ENCODE assay signal across 15 mouse cellular contexts in the genomic region with DNA sequence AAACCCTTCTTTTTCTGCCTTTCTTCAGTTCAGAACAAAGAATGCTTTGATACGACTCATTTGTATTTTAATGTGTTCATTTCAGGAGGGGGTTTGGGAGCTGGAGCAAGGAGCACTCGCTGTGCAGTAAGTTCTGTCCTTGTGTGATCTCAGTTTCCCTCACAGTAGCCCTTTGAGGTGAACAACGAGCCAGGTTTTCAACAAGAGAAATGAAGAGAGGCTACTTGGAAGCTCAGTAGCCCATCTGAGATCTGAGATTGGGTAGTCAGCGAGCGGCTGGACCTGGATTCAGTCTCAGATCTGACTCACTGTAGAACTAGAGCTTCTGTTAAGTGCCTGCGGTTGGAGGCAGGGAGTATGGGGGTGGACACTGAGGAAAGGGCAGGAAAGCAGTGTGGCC. TPM values are rescaled to one million over a fixed set of nuclear protein-coding genes. Genes with fewer than 3 reads are reported as not detected.
DNase-seq lines count a peak whose midpoint lies in the region; ATAC-seq and TF ChIP-seq lines count a peak whose summit lies in the region.
"Had no signal": no experiment of that assay in that cellular context is flagged by ENCODE, and none has a peak within 500 bp of the region (broad histone marks: within the 10 kb centered on the region; RNA-seq: fewer than 3 reads in every experiment).

No protein-coding gene starts in this region.

- H3K9me3 ChIP-seq in midbrain, embryonic 10.5 days (replicated peaks): no peaks in the 10 kb centered on the region
- H3K9me3 ChIP-seq in midbrain, embryonic 16.5 days (replicated peaks; ENCODE audit: control insufficient read depth, low read length, poor library complexity, severe bottlenecking): no peaks in the 10 kb centered on the region
- H3K9me3 ChIP-seq in forebrain, embryonic 13.5 days (replicated peaks): no peaks in the 10 kb centered on the region
- H3K9me3 ChIP-seq in stomach, embryonic 15.5 days: no peaks in the 10 kb centered on the region
- H3K9me3 ChIP-seq: G1E; lung, embryonic 15.5 days had no signal

- TF ChIP-seq POLR2A in cerebellum, adult 2 months (IDR thresholded peaks at IDR 0.05; ENCODE audit: borderline replicate concordance, insufficient read depth, low read length): no peak

- 59% methylated on average over 6 of the region's 6 CpGs for WGBS in cerebellum, adult 2 months
- WGBS in midbrain, embryonic 10.5 days: 84% methylated on average over 6 of the region's 6 CpGs
- WGBS in midbrain, embryonic 16.5 days: 45% methylated on average over 6 of the region's 6 CpGs
- WGBS in forebrain, embryonic 13.5 days: 38% methylated on average over 6 of the region's 6 CpGs
- 79% methylated on average over 6 of the region's 6 CpGs for WGBS in stomach, embryonic 15.5 days

- H3K27me3 ChIP-seq in cerebellum, adult 2 months (ENCODE audit: control insufficient read depth, insufficient read depth, low read length): no peaks in the 10 kb centered on the region
- H3K27me3 ChIP-seq in midbrain, embryonic 10.5 days (ENCODE audit: low read depth, poor library complexity, severe bottlenecking): no peaks in the 10 kb centered on the region
- no peaks in the 10 kb centered on the region for H3K27me3 ChIP-seq in midbrain, embryonic 16.5 days (ENCODE audit: control insufficient read depth, insufficient read depth, low read depth, low read length)
- H3K27me3 ChIP-seq in forebrain, embryonic 13.5 days: no peaks in the 10 kb centered on the region
- no peaks in the 10 kb centered on the region for H3K27me3 ChIP-seq in stomach, embryonic 15.5 days (replicated peaks)
- H3K27me3 ChIP-seq: lung, embryonic 15.5 days had no signal

- H3K36me3 ChIP-seq in midbrain, embryonic 10.5 days: no peaks in the 10 kb centered on the region
- H3K36me3 ChIP-seq in midbrain, embryonic 16.5 days (ENCODE audit: control insufficient read depth, insufficient read depth, low read length): no peaks in the 10 kb centered on the region
- no peaks in the 10 kb centered on the region for H3K36me3 ChIP-seq in forebrain, embryonic 13.5 days (ENCODE audit: poor library complexity, severe bottlenecking)
- H3K36me3 ChIP-seq in stomach, embryonic 15.5 days: no peaks in the 10 kb centered on the region
- H3K36me3 ChIP-seq: lung, embryonic 15.5 days had no signal

- peaks cover 18% of the 10 kb centered on the region for H3K4me1 ChIP-seq in cerebellum, adult 2 months (ENCODE audit: control insufficient read depth, insufficient read depth, low read length)
- H3K4me1 ChIP-seq in midbrain, embryonic 10.5 days: peaks cover 26% of the 10 kb centered on the region
- peaks cover 18% of the 10 kb centered on the region for H3K4me1 ChIP-seq in midbrain, embryonic 16.5 days (ENCODE audit: control insufficient read depth, insufficient read depth, low read length)
- H3K4me1 ChIP-seq in forebrain, embryonic 13.5 days: peaks cover 37% of the 10 kb centered on the region
- H3K4me1 ChIP-seq in stomach, embryonic 15.5 days: peaks cover 29% of the 10 kb centered on the region

- no peak overlapping the region for H3K4me2 ChIP-seq in midbrain, embryonic 16.5 days (ENCODE audit: low read length)
- no peak overlapping the region for H3K4me2 ChIP-seq in forebrain, embryonic 13.5 days
- no peak overlapping the region for H3K4me2 ChIP-seq in stomach, embryonic 15.5 days
- H3K4me2 ChIP-seq: lung, embryonic 15.5 days had no signal

- no peak overlapping the region for H3K9ac ChIP-seq in midbrain, embryonic 16.5 days (ENCODE audit: low read depth, low read length)
- 0 out of 2 replicates have a peak overlapping the region, but pooled peaks have one; percentile 38 for H3K9ac ChIP-seq in forebrain, embryonic 13.5 days
- H3K9ac ChIP-seq in stomach, embryonic 15.5 days: no peak overlapping the region
- H3K9ac ChIP-seq: lung, embryonic 15.5 days had no signal

- TF ChIP-seq CTCF in cerebellum, adult 2 months (IDR thresholded peaks at IDR 0.05; ENCODE audit: borderline replicate concordance, insufficient read depth, low read depth, low read length): no peak

- peak overlapping the region; percentile 23; the same call in 1 of the 2 replicates for H3K27ac ChIP-seq in cerebellum, adult 2 months (ENCODE audit: insufficient read depth, low read length)
- peak overlapping the region; percentile 10; the same call in 1 of the 2 replicates for H3K27ac ChIP-seq in midbrain, embryonic 10.5 days (replicated peaks)
- H3K27ac ChIP-seq in midbrain, embryonic 16.5 days (ENCODE audit: low read length): no peak overlapping the region
- H3K27ac ChIP-seq in forebrain, embryonic 13.5 days: 0 out of 2 replicates have a peak overlapping the region, but pooled peaks have one; percentile 32
- 0 out of 2 replicates have a peak overlapping the region, but pooled peaks have one; percentile 1 for H3K27ac ChIP-seq in stomach, embryonic 15.5 days
- H3K27ac ChIP-seq: lung, embryonic 15.5 days had no signal

- no peak overlapping the region for H3K4me3 ChIP-seq in cerebellum, adult 2 months (replicated peaks; ENCODE audit: insufficient read depth, low read depth, low read length)
- no peak overlapping the region for H3K4me3 ChIP-seq in midbrain, embryonic 10.5 days
- H3K4me3 ChIP-seq in midbrain, embryonic 16.5 days (ENCODE audit: low read depth, low read length): no peak overlapping the region
- H3K4me3 ChIP-seq in forebrain, embryonic 13.5 days: no peak overlapping the region
- no peak overlapping the region for H3K4me3 ChIP-seq in stomach, embryonic 15.5 days (replicated peaks)
- H3K4me3 ChIP-seq: lung, embryonic 15.5 days had no signal

- no peak for ATAC-seq in cerebellum, adult (ENCODE audit: insufficient number of reproducible peaks, low FRiP score, low TSS enrichment)
- ATAC-seq in midbrain, embryonic 16.5 days: no peak
- ATAC-seq in forebrain, embryonic 13.5 days: no peak
- no peak for ATAC-seq in stomach, embryonic 15.5 days (ENCODE audit: insufficient read depth, low FRiP score, low read depth)

- no peak for DNase-seq in cerebellum, adult 2 months
- DNase-seq in midbrain, embryonic 10.5 days (ENCODE audit: low spot score): no peak
- DNase-seq in cerebellum, adult 9-11 months: no peak
- no peak for DNase-seq in right cerebral cortex, postnatal 36 days (ENCODE audit: low spot score in 2 of 2)
- DNase-seq: kidney, adult 18-20 months; spleen, adult 18-20 months; thymus, adult 18-20 months had no signal

RNA-seq across cellular contexts. Expression of a gene that starts 11.2 kb away (rescaled TPM):
- 222 and 224 TPM in 2 replicates for polyA plus RNA-seq in cerebellum, adult 2 months (2012; rRNA removed)
- polyA plus RNA-seq in midbrain, embryonic 10.5 days (2016; fragmentation: Nextera tagmentation; extraction: Ambion mirVana): 10.3 and 12.6 TPM in 2 replicates
- 16.7 and 18.2 TPM in 2 replicates for polyA plus RNA-seq in midbrain, embryonic 16.5 days (2015; fragmentation: Nextera tagmentation; extraction: Ambion mirVana)
- polyA plus RNA-seq in forebrain, embryonic 13.5 days (2015; fragmentation: Nextera tagmentation; extraction: Ambion mirVana): 10.6 and 11.2 TPM in 2 replicates
- polyA plus RNA-seq in stomach, embryonic 15.5 days (2015; fragmentation: Nextera tagmentation; extraction: Ambion mirVana): 14.9 and 15.9 TPM in 2 replicates

RNA-seq across cellular contexts. Expression of a gene that starts 34.0 kb away (rescaled TPM):
- polyA plus RNA-seq in cerebellum, adult 2 months (2012; rRNA removed): 19.2 and 21.3 TPM in 2 replicates
- 3.5 and 4.1 TPM in 2 replicates for polyA plus RNA-seq in midbrain, embryonic 10.5 days (2016; fragmentation: Nextera tagmentation; extraction: Ambion mirVana)
- polyA plus RNA-seq in midbrain, embryonic 16.5 days (2015; fragmentation: Nextera tagmentation; extraction: Ambion mirVana): 17.9 and 19.6 TPM in 2 replicates
- polyA plus RNA-seq in forebrain, embryonic 13.5 days (2015; fragmentation: Nextera tagmentation; extraction: Ambion mirVana): 2.9 and 4.6 TPM in 2 replicates
- polyA plus RNA-seq in stomach, embryonic 15.5 days (2015; fragmentation: Nextera tagmentation; extraction: Ambion mirVana): 12.9 and 13.7 TPM in 2 replicates
- polyA plus RNA-seq: G1E had no signal

RNA-seq across cellular contexts. Expression of a gene that starts 41.1 kb away (rescaled TPM):
- polyA plus RNA-seq in cerebellum, adult 2 months (2012; rRNA removed): not detected in 2 replicates
- not detected in 2 replicates for polyA plus RNA-seq in midbrain, embryonic 10.5 days (2016; fragmentation: Nextera tagmentation; extraction: Ambion mirVana)
- not detected in 2 replicates for polyA plus RNA-seq in midbrain, embryonic 16.5 days (2015; fragmentation: Nextera tagmentation; extraction: Ambion mirVana)
- polyA plus RNA-seq in forebrain, embryonic 13.5 days (2015; fragmentation: Nextera tagmentation; extraction: Ambion mirVana): not detected in 2 replicates
- not detected in 2 replicates for polyA plus RNA-seq in stomach, embryonic 15.5 days (2015; fragmentation: Nextera tagmentation; extraction: Ambion mirVana)
- polyA plus RNA-seq: G1E; heart, embryonic 16.5 days; limb, embryonic 11.5 days; lung, embryonic 15.5 days had no signal

RNA-seq across cellular contexts. Expression of a gene that starts 41.8 kb away (rescaled TPM):
- not detected in 2 replicates for polyA plus RNA-seq in cerebellum, adult 2 months (2012; rRNA removed)
- not detected in 2 replicates for polyA plus RNA-seq in midbrain, embryonic 10.5 days (2016; fragmentation: Nextera tagmentation; extraction: Ambion mirVana)
- polyA plus RNA-seq in midbrain, embryonic 16.5 days (2015; fragmentation: Nextera tagmentation; extraction: Ambion mirVana): not detected in 2 replicates
- not detected in 2 replicates for polyA plus RNA-seq in forebrain, embryonic 13.5 days (2015; fragmentation: Nextera tagmentation; extraction: Ambion mirVana)
- 0.23 TPM in 1 of 2 replicates, not detected in the other for polyA plus RNA-seq in stomach, embryonic 15.5 days (2015; fragmentation: Nextera tagmentation; extraction: Ambion mirVana)
- polyA plus RNA-seq: G1E; heart, embryonic 16.5 days; limb, embryonic 11.5 days; lung, embryonic 15.5 days had no signal

RNA-seq across cellular contexts. Expression of a gene that starts 45.1 kb away (rescaled TPM):
- 0.10 and 0.25 TPM in 2 replicates for polyA plus RNA-seq in cerebellum, adult 2 months (2012; rRNA removed)
- not detected in 2 replicates for polyA plus RNA-seq in midbrain, embryonic 10.5 days (2016; fragmentation: Nextera tagmentation; extraction: Ambion mirVana)
- not detected in 2 replicates for polyA plus RNA-seq in midbrain, embryonic 16.5 days (2015; fragmentation: Nextera tagmentation; extraction: Ambion mirVana)
- not detected in 2 replicates for polyA plus RNA-seq in forebrain, embryonic 13.5 days (2015; fragmentation: Nextera tagmentation; extraction: Ambion mirVana)
- polyA plus RNA-seq in stomach, embryonic 15.5 days (2015; fragmentation: Nextera tagmentation; extraction: Ambion mirVana): not detected in 2 replicates
- polyA plus RNA-seq: G1E; heart, embryonic 16.5 days; limb, embryonic 11.5 days; lung, embryonic 15.5 days had no signal

Comparison
In these comparisons a context has a peak if more than half of its experiments do, and no peak if none do; other contexts are left out.
1. RNA of a gene that starts 11.2 kb away (polyA plus RNA-seq): 222 to 224 TPM in cerebellum, adult 2 months; 16.7 to 18.2 TPM in midbrain, embryonic 16.5 days, 14.9 to 15.9 TPM in stomach, embryonic 15.5 days, 10.6 to 11.2 TPM in forebrain, embryonic 13.5 days and 10.3 to 12.6 TPM in midbrain, embryonic 10.5 days; every median in the first group is over 10 times any median in the second.